Mouse (Mus musculus) ES-E14 (cell line): ENCODE results near the gene C1qbp.

ENCODE experiments used
- CHD2 ChIP-seq: IDR thresholded peaks from 2 replicates; pipeline ENCODE4 v1.6.1; 2014; ENCODE audit warnings: mild to moderate bottlenecking, low read depth, low read length, inconsistent platforms
- HCFC1 ChIP-seq: IDR thresholded peaks from 2 replicates; pipeline ENCODE4 v1.6.1; 2012; ENCODE audit warnings: low read length, inconsistent platforms, borderline replicate concordance; ENCODE audit not compliant: insufficient read depth
- ZC3H11A ChIP-seq: IDR thresholded peaks from 2 replicates; pipeline ENCODE4 v1.6.1; 2012; ENCODE audit warnings: low read depth, mild to moderate bottlenecking, inconsistent platforms, low read length, borderline replicate concordance

GRCm38 (mm10) chr11:70972586-70972985 is 10.2 kb downstream of the C1qbp start:
- no peak for TF ChIP-seq ZC3H11A
- no peak for TF ChIP-seq CHD2
- no peak for TF ChIP-seq HCFC1
